Mouse (Mus musculus): Measurements from ENCODE around the gene Apol7e. TPM values are rescaled to one million over a fixed set of nuclear protein-coding genes. Genes with fewer than 3 reads are reported as not detected.

Gene Apol7e
- polyA plus RNA-seq, 1 experiment: not detected

- TF ChIP-seq CTCF (IDR thresholded peaks at IDR 0.05; ENCODE audit: control insufficient read depth, insufficient read depth, insufficient read length): no peak
- no peak for TF ChIP-seq FOSL1 (IDR thresholded peaks at IDR 0.05; ENCODE audit: insufficient read depth, low read length, poor library complexity, severe bottlenecking)
- no peak for TF ChIP-seq MAX (IDR thresholded peaks at IDR 0.05)
- no peak for TF ChIP-seq MYOG (IDR thresholded peaks at IDR 0.05; ENCODE audit: control insufficient read depth, extremely low read depth, insufficient read length)
- TF ChIP-seq CEBPB (IDR thresholded peaks at IDR 0.05; ENCODE audit: low read depth): no peak
- peak; percentile 38 for TF ChIP-seq MYOD1 (IDR thresholded peaks at IDR 0.05; ENCODE audit: control insufficient read depth, insufficient read length, low read depth)
- no peak for TF ChIP-seq USF1 (IDR thresholded peaks at IDR 0.05; ENCODE audit: low read depth)
- peak overlapping the region; percentile 10 for H3ac ChIP-seq (ENCODE audit: control insufficient read depth, insufficient read length, low read depth)
- H3K79me2 ChIP-seq (ENCODE audit: control insufficient read depth, insufficient read depth): peaks cover 31% of the 10 kb centered on the region
- H3K36me3 ChIP-seq (ENCODE audit: control insufficient read depth, insufficient read depth): peaks cover 99% of the 10 kb centered on the region
- H3K4me3 ChIP-seq (ENCODE audit: insufficient read depth, poor library complexity, severe bottlenecking): no peak overlapping the region
- no peaks in the 10 kb centered on the region for H3K27me3 ChIP-seq (ENCODE audit: control insufficient read depth, insufficient read depth, insufficient read length)
- peaks cover 2% of the 10 kb centered on the region for H3K79me3 ChIP-seq (ENCODE audit: low read depth)
Observed at GRCm38 (mm10) chr15:77764391-77765006, 65.8 kb downstream of the Apol7e start.

GRCm38 (mm10) chr15:77765484-77766093 lies 66.9 kb downstream of the Apol7e start:
- peaks cover 37% of the 10 kb centered on the region for H3K79me2 ChIP-seq (ENCODE audit: control insufficient read depth, insufficient read depth)
- no peak overlapping the region for H3K4me3 ChIP-seq (ENCODE audit: insufficient read depth, poor library complexity, severe bottlenecking)
- TF ChIP-seq CEBPB (IDR thresholded peaks at IDR 0.05; ENCODE audit: low read depth) (no peak), MYOD1 (IDR thresholded peaks at IDR 0.05; ENCODE audit: control insufficient read depth, insufficient read length, low read depth) (peak; percentile 85)
- H3ac ChIP-seq (ENCODE audit: control insufficient read depth, insufficient read length, low read depth): no peak overlapping the region
- peaks cover 2% of the 10 kb centered on the region for H3K79me3 ChIP-seq (ENCODE audit: low read depth)
- peaks cover 100% of the 10 kb centered on the region for H3K36me3 ChIP-seq (ENCODE audit: control insufficient read depth, insufficient read depth)
- H3K27me3 ChIP-seq (ENCODE audit: control insufficient read depth, insufficient read depth, insufficient read length): no peaks in the 10 kb centered on the region

GRCm38 (mm10) chr15:77766981-77767380 lies 68.3 kb downstream of the Apol7e start:
- no peaks in the 10 kb centered on the region for H3K27me3 ChIP-seq (ENCODE audit: control insufficient read depth, insufficient read depth, insufficient read length)
- peaks cover 2% of the 10 kb centered on the region for H3K79me3 ChIP-seq (ENCODE audit: low read depth)
- TF ChIP-seq MYOG (IDR thresholded peaks at IDR 0.05; ENCODE audit: control insufficient read depth, extremely low read depth, insufficient read length) (no peak), USF1 (IDR thresholded peaks at IDR 0.05; ENCODE audit: low read depth) (no peak)
- no peak overlapping the region for H3ac ChIP-seq (ENCODE audit: control insufficient read depth, insufficient read length, low read depth)
- H3K79me2 ChIP-seq (ENCODE audit: control insufficient read depth, insufficient read depth): peaks cover 49% of the 10 kb centered on the region
- H3K36me3 ChIP-seq (ENCODE audit: control insufficient read depth, insufficient read depth): peaks cover 100% of the 10 kb centered on the region
- H3K4me3 ChIP-seq (ENCODE audit: insufficient read depth, poor library complexity, severe bottlenecking): no peak overlapping the region

Other genes starting within 250 kb of the Apol7e start
- gene Apol10a, start 221.8 kb upstream of the Apol7e start, polyA plus RNA-seq (2012; fragmentation: generic; extraction: Trizol): 0.04 TPM
- 0.25 TPM for gene Apol11a, start 190.6 kb upstream of the Apol7e start, polyA plus RNA-seq (2012; fragmentation: generic; extraction: Trizol)
- gene Apol7c, start 165.5 kb upstream of the Apol7e start, polyA plus RNA-seq (2012; fragmentation: generic; extraction: Trizol): not detected
- gene 1700025B11Rik, start 137.0 kb upstream of the Apol7e start, polyA plus RNA-seq (2012; fragmentation: generic; extraction: Trizol): not detected
- 7.6 TPM for gene Apol10b, start 102.7 kb upstream of the Apol7e start, polyA plus RNA-seq (2012; fragmentation: generic; extraction: Trizol)
- not detected for gene Gm36245, start 99.6 kb upstream of the Apol7e start, polyA plus RNA-seq (2012; fragmentation: generic; extraction: Trizol)
- gene Apol11b, start 55.6 kb upstream of the Apol7e start, polyA plus RNA-seq (2012; fragmentation: generic; extraction: Trizol): 0.02 TPM
- 49.1 TPM for gene Apol9b, start 30.2 kb downstream of the Apol7e start, polyA plus RNA-seq (2012; fragmentation: generic; extraction: Trizol)
- 0.46 TPM for gene Apol8, start 58.1 kb downstream of the Apol7e start, polyA plus RNA-seq (2012; fragmentation: generic; extraction: Trizol)
- gene Myh9, start 143.3 kb downstream of the Apol7e start, polyA plus RNA-seq (2012; fragmentation: generic; extraction: Trizol): 580 TPM
- gene Txn2, start 230.1 kb downstream of the Apol7e start, polyA plus RNA-seq (2012; fragmentation: generic; extraction: Trizol): 371 TPM

Measured in C2C12 (cell line).